Mouse (Mus musculus): Measurements from ENCODE around the gene Bsnd. TPM values are rescaled to one million over a fixed set of nuclear protein-coding genes. Genes with fewer than 3 reads are reported as not detected.

The Bsnd gene
- total RNA-seq, 1 experiment, result 0.09 TPM

DNA sequence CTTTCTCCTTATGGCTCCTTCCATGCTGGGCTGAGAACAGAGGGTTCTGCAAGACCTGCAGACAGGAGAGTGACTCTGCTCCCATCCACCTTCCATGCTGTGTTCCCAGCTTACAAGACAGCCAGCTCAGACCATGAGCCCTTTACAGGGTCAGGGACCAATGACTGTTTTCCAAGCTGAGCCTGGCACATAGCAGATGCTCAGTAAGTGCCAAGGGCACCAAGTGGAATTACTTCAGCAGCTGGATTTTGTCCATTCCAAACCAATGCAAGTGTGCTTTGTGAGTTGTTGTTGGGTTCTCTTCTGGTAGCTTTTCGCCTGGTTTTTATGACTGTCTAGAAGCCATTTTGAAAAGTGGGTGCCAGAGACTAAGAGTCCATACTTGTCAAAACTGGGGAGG lies 8.3 kb downstream of the Bsnd start:
- in situ Hi-C loops (cut with MboI; ENCODE audit: low sequenced_read_pairs in 2 of 2, unreplicated experiment in 2 of 2), result no loop called here
- Histone ChIP-seq H3K4me3 (ENCODE audit: insufficient read depth in 1 of 2, low read depth in 1 of 2, low read length in 2 of 2, poor library complexity in 1 of 2, severe bottlenecking in 1 of 2) (no peak overlapping the region), H3K36me3 (ENCODE audit: control insufficient read depth, insufficient read depth, low read length, poor library complexity, severe bottlenecking) (no peaks in the 10 kb centered on the region), H3K27ac (ENCODE audit: insufficient read depth, low read depth, low read length, poor library complexity, severe bottlenecking) (no peak overlapping the region), H3K4me1 (ENCODE audit: control insufficient read depth in 2 of 2, insufficient read depth in 2 of 2, low read length in 2 of 2, poor library complexity in 1 of 2) (no peaks in the 10 kb centered on the region), H3K9me3 (ENCODE audit: control insufficient read depth, insufficient read depth, low read depth, low read length) (no peaks in the 10 kb centered on the region), H3K9ac (ENCODE audit: insufficient read depth, low read depth, low read length, poor library complexity, severe bottlenecking) (no peak overlapping the region)
- DNase-seq (ENCODE audit: low read depth, low spot score), result no peak
- TF ChIP-seq ZNF384 (IDR thresholded peaks at IDR 0.05; ENCODE audit: low read depth, low read length), result no peak
- no peak for TF ChIP-seq HCFC1 (IDR thresholded peaks at IDR 0.05; ENCODE audit: borderline replicate concordance, insufficient read depth, low read length)
- no peak for TF ChIP-seq MAFK (IDR thresholded peaks at IDR 0.05; ENCODE audit: insufficient read depth, low read depth, low read length)
- TF ChIP-seq ZC3H11A (IDR thresholded peaks at IDR 0.05; ENCODE audit: borderline replicate concordance, low read depth, low read length), result no peak
- TF ChIP-seq CHD2 (IDR thresholded peaks at IDR 0.05; ENCODE audit: low read depth, low read length), result no peak

DNA sequence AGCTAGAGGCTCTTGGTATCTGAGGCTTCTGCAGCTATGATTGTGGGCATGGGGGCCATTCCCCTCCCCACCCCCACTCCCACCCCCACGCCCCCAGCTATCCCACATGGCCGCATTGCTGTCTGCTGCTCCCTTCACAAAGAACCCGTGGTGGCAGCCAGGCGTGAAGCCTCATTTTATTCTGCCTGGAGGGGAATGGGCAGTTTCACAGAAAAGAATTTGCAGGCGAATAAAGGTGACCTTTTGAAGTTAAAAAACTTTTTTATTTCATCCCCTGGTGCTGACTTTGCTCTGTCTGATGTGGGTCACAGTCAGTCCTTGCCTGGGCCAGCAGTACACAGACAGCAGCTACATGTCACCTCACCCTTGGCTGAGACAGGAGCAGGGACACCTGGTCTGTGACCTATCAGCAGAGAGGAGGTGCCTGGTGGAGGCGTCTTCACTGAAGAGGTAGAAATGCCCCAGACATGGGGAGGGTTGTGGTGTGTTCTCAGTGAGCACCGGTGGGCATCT lies 8.8 kb downstream of the Bsnd start:
- no peak for DNase-seq (ENCODE audit: low read depth, low spot score)
- H3K4me1 ChIP-seq (ENCODE audit: control insufficient read depth in 2 of 2, insufficient read depth in 2 of 2, low read length in 2 of 2, poor library complexity in 1 of 2), result no peaks in the 10 kb centered on the region
- no peaks in the 10 kb centered on the region for H3K36me3 ChIP-seq (ENCODE audit: control insufficient read depth, insufficient read depth, low read length, poor library complexity, severe bottlenecking)
- H3K9me3 ChIP-seq (ENCODE audit: control insufficient read depth, insufficient read depth, low read depth, low read length), result no peaks in the 10 kb centered on the region
- no peak overlapping the region for H3K4me3 ChIP-seq (ENCODE audit: insufficient read depth in 1 of 2, low read depth in 1 of 2, low read length in 2 of 2, poor library complexity in 1 of 2, severe bottlenecking in 1 of 2)
- H3K27ac ChIP-seq (ENCODE audit: insufficient read depth, low read depth, low read length, poor library complexity, severe bottlenecking), result no peak overlapping the region
- TF ChIP-seq ZC3H11A (IDR thresholded peaks at IDR 0.05; ENCODE audit: borderline replicate concordance, low read depth, low read length), result no peak
- TF ChIP-seq CHD2 (IDR thresholded peaks at IDR 0.05; ENCODE audit: low read depth, low read length), result no peak
- TF ChIP-seq MAFK (IDR thresholded peaks at IDR 0.05; ENCODE audit: insufficient read depth, low read depth, low read length), result no peak
- TF ChIP-seq HCFC1 (IDR thresholded peaks at IDR 0.05; ENCODE audit: borderline replicate concordance, insufficient read depth, low read length), result no peak
- no peak for TF ChIP-seq ZNF384 (IDR thresholded peaks at IDR 0.05; ENCODE audit: low read depth, low read length)
- in situ Hi-C loops (cut with MboI; ENCODE audit: low sequenced_read_pairs in 2 of 2, unreplicated experiment in 2 of 2), result no loop called here
- H3K9ac ChIP-seq (ENCODE audit: insufficient read depth, low read depth, low read length, poor library complexity, severe bottlenecking), result no peak overlapping the region

DNA sequence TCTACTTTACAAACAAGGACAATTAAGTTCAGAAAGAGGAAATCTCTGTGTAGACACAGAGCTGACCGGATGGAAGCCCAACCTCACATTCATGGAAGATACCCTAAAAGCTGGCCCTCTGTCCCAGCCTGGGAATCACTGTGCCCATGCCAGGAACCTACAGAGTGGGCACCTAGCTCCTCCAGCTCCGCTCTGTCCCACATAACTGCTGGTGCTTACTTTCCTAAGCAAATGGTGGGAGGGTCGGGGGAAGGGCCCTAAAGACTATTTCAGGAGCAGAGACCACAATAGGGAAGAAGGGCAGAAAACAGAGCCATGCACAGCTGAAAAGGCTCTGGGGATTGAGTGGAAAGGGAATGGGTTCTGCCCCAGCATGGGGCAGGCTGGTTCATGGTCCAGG lies 11.5 kb downstream of the Bsnd start:
- H3K4me3 ChIP-seq (ENCODE audit: insufficient read depth in 1 of 2, low read depth in 1 of 2, low read length in 2 of 2, poor library complexity in 1 of 2, severe bottlenecking in 1 of 2), result no peak overlapping the region
- no peaks in the 10 kb centered on the region for H3K36me3 ChIP-seq (ENCODE audit: control insufficient read depth, insufficient read depth, low read length, poor library complexity, severe bottlenecking)
- in situ Hi-C loops (cut with MboI; ENCODE audit: low sequenced_read_pairs in 2 of 2, unreplicated experiment in 2 of 2), result no loop called here
- TF ChIP-seq MAFK (IDR thresholded peaks at IDR 0.05; ENCODE audit: insufficient read depth, low read depth, low read length) (no peak), CHD2 (IDR thresholded peaks at IDR 0.05; ENCODE audit: low read depth, low read length) (no peak), ZNF384 (IDR thresholded peaks at IDR 0.05; ENCODE audit: low read depth, low read length) (no peak), ZC3H11A (IDR thresholded peaks at IDR 0.05; ENCODE audit: borderline replicate concordance, low read depth, low read length) (no peak), HCFC1 (IDR thresholded peaks at IDR 0.05; ENCODE audit: borderline replicate concordance, insufficient read depth, low read length) (no peak)
- no peak overlapping the region for H3K9ac ChIP-seq (ENCODE audit: insufficient read depth, low read depth, low read length, poor library complexity, severe bottlenecking)
- no peak overlapping the region for H3K27ac ChIP-seq (ENCODE audit: insufficient read depth, low read depth, low read length, poor library complexity, severe bottlenecking)
- no peaks in the 10 kb centered on the region for H3K4me1 ChIP-seq (ENCODE audit: control insufficient read depth in 2 of 2, insufficient read depth in 2 of 2, low read length in 2 of 2, poor library complexity in 1 of 2)
- no peaks in the 10 kb centered on the region for H3K9me3 ChIP-seq (ENCODE audit: control insufficient read depth, insufficient read depth, low read depth, low read length)
- no peak for DNase-seq (ENCODE audit: low read depth, low spot score)

DNA sequence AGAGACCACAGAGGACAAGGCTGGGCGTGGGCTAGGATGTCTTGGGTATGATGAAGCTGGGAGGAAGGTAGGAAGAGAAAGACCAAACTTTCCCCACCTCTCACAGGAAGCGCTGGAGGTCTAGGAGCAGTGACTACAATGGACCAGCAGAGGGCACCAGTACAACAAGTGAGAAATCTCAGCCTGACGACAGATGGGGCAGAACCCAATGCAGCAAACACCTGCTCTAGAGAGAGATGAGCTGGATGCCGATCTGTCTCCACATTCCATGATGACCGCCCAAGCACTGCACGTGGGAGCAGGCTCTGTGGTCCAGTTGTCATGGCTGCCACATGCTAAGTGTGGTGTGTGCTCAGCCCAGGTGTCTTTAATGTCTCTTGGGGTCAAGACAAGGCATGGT lies 17.8 kb downstream of the Bsnd start:
- no peak overlapping the region for H3K27ac ChIP-seq (ENCODE audit: insufficient read depth, low read depth, low read length, poor library complexity, severe bottlenecking)
- no peaks in the 10 kb centered on the region for H3K9me3 ChIP-seq (ENCODE audit: control insufficient read depth, insufficient read depth, low read depth, low read length)
- DNase-seq (ENCODE audit: low read depth, low spot score), result peak; percentile 55
- no peak overlapping the region for H3K9ac ChIP-seq (ENCODE audit: insufficient read depth, low read depth, low read length, poor library complexity, severe bottlenecking)
- H3K4me3 ChIP-seq (ENCODE audit: insufficient read depth in 1 of 2, low read depth in 1 of 2, low read length in 2 of 2, poor library complexity in 1 of 2, severe bottlenecking in 1 of 2), result no peak overlapping the region
- no peaks in the 10 kb centered on the region for H3K4me1 ChIP-seq (ENCODE audit: control insufficient read depth in 2 of 2, insufficient read depth in 2 of 2, low read length in 2 of 2, poor library complexity in 1 of 2)
- no peak for TF ChIP-seq ZC3H11A (IDR thresholded peaks at IDR 0.05; ENCODE audit: borderline replicate concordance, low read depth, low read length)
- TF ChIP-seq HCFC1 (IDR thresholded peaks at IDR 0.05; ENCODE audit: borderline replicate concordance, insufficient read depth, low read length), result no peak
- TF ChIP-seq ZNF384 (IDR thresholded peaks at IDR 0.05; ENCODE audit: low read depth, low read length), result no peak
- TF ChIP-seq CHD2 (IDR thresholded peaks at IDR 0.05; ENCODE audit: low read depth, low read length), result no peak
- TF ChIP-seq MAFK (IDR thresholded peaks at IDR 0.05; ENCODE audit: insufficient read depth, low read depth, low read length), result no peak
- no peaks in the 10 kb centered on the region for H3K36me3 ChIP-seq (ENCODE audit: control insufficient read depth, insufficient read depth, low read length, poor library complexity, severe bottlenecking)
- in situ Hi-C loops (cut with MboI; ENCODE audit: low sequenced_read_pairs in 2 of 2, unreplicated experiment in 2 of 2), result no loop called here

- H3K36me3 ChIP-seq (ENCODE audit: control insufficient read depth, insufficient read depth, low read length, poor library complexity, severe bottlenecking), result no peaks in the 10 kb centered on the region
- no peaks in the 10 kb centered on the region for H3K4me1 ChIP-seq (ENCODE audit: control insufficient read depth in 2 of 2, insufficient read depth in 2 of 2, low read length in 2 of 2, poor library complexity in 1 of 2)
- DNase-seq (ENCODE audit: low read depth, low spot score), result peak; percentile 60
- in situ Hi-C loops (cut with MboI; ENCODE audit: low sequenced_read_pairs in 2 of 2, unreplicated experiment in 2 of 2), result no loop called here
- H3K9ac ChIP-seq (ENCODE audit: insufficient read depth, low read depth, low read length, poor library complexity, severe bottlenecking), result no peak overlapping the region
- no peak for TF ChIP-seq MAFK (IDR thresholded peaks at IDR 0.05; ENCODE audit: insufficient read depth, low read depth, low read length)
- peak; percentile 53 for TF ChIP-seq ZC3H11A (IDR thresholded peaks at IDR 0.05; ENCODE audit: borderline replicate concordance, low read depth, low read length)
- H3K9me3 ChIP-seq (ENCODE audit: control insufficient read depth, insufficient read depth, low read depth, low read length), result no peaks in the 10 kb centered on the region
- no peak overlapping the region for H3K4me3 ChIP-seq (ENCODE audit: insufficient read depth in 1 of 2, low read depth in 1 of 2, low read length in 2 of 2, poor library complexity in 1 of 2, severe bottlenecking in 1 of 2)
- no peak overlapping the region for H3K27ac ChIP-seq (ENCODE audit: insufficient read depth, low read depth, low read length, poor library complexity, severe bottlenecking)
Measured at GRCm38 (mm10) chr4:106472335-106472734, 19.7 kb downstream of the Bsnd start.

All from ES-E14 (cell line).